Mouse (Mus musculus) left cerebral cortex, adult 2 months (tissue): Measurements from ENCODE around the gene Sass6. TPM values are rescaled to one million over a fixed set of nuclear protein-coding genes. Genes with fewer than 3 reads are reported as not detected.

ENCODE experiments used
- DNase-seq, 2 experiments: peaks; one replicate each; pipeline ENCODE4 v3.0.0; 2021 to 2022; ENCODE audit warnings: low spot score in 2 of 2, mixed read lengths in 1 of 2; ENCODE audit errors: extremely low spot score in 1 of 2
- H3K27ac ChIP-seq: fragments of 200-600 bp; 2 replicates; pipeline ENCODE4 v1.8.1; 2022
- H3K4me3 ChIP-seq: fragments of 200-600 bp; 2 replicates; pipeline ENCODE4 v1.8.1; 2022
- CTCF ChIP-seq: fragments of 200-600 bp; IDR thresholded peaks from 2 replicates; pipeline ENCODE4 v1.8.1; 2022; ENCODE audit warnings: antibody characterized with exemption, mild to moderate bottlenecking, moderate library complexity
- intact Hi-C: fragments of 180-260 bp; cut with DNase I; formaldehyde crosslinking; loops from one replicate; pipeline ENCODE4 v1.15.1; 2025
- total RNA-seq, 2 experiments: library from RNA; stranded (reverse); gene quantifications; 2 replicates each; pipeline ENCODE4 v1.2.3; 2021

The Sass6 gene
- total RNA-seq, 2 experiments from 2014 or later = 5.9 to 8.1 TPM

- TF ChIP-seq CTCF = no peak
- no peak for DNase-seq
- intact Hi-C loops = no loop called here
- Histone ChIP-seq H3K27ac (no peak overlapping the region), H3K4me3 (no peak overlapping the region)
These were observed 4.9 kb downstream of the Sass6 start for GRCm38 (mm10) chr3:116599705-116600104.

DNA sequence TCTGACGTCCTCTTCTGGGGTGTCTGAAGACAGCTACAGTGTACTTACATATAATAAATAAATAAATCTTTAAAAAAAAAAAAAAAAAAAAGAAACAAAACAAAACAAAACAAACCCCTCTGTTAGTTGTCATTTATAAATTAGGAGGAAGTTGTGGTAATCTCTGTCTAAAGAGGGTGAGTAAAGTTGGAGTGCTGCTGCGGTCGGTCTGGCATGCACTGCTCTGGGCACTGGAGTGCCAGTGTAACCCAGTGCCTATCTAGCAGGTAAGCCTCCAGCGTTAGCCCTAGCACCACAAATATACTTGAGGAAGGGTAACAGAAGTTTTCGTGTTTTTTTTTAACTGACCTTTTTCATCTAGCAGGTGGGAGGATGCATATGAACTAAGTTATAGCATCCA lies 6.2 kb downstream of the Sass6 start:
- no peak overlapping the region for H3K4me3 ChIP-seq
- no peak overlapping the region for H3K27ac ChIP-seq
- no peak for TF ChIP-seq CTCF
- intact Hi-C loops = no loop called here
- no peak for DNase-seq

GRCm38 (mm10) chr3:116601781-116602180 lies 7.0 kb downstream of the Sass6 start:
- intact Hi-C loops = no loop called here
- DNase-seq = no peak
- Histone ChIP-seq H3K27ac (no peak overlapping the region), H3K4me3 (no peak overlapping the region)
- TF ChIP-seq CTCF = no peak

GRCm38 (mm10) chr3:116604570-116604969 lies 9.8 kb downstream of the Sass6 start:
- DNase-seq = no peak
- Histone ChIP-seq H3K27ac (no peak overlapping the region), H3K4me3 (no peak overlapping the region)
- no peak for TF ChIP-seq CTCF
- intact Hi-C loops = no loop called here

DNA sequence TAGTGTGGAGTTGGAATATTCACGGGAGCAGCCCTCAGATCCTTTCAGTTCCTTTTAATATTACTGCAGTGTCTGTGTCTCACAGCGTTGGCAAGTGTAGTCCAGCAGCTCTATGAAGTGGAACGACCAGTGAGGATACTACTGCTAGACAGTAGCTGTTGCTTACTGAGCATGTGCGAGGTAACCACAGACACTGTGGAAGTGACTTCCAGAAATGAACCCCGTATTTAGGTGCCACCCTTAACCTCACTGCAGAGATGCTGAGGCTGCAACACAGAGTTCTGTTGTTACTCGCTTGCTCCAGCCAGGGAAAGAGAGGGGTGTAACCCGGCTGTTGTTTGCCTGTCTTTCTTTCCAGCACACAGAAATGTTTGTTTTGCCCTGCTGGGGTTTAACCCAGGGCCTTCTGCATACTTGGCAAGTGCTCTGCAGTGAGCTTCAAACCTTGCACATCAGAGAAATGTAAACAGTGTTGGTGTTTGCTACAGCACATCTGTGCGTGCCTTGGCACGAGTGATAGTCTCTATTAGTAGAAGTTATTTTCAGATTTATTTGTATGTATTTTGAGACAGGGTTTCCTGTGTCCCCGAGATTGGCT lies 19.6 kb downstream of the Sass6 start, which contains the start of gene Trmt13:
Gene Trmt13, minus strand, starts transcription at position 293 of the 598 bp plus-strand sequence.
- peak within 1 kb of the TSS; percentile 75 for H3K27ac ChIP-seq

DNA sequence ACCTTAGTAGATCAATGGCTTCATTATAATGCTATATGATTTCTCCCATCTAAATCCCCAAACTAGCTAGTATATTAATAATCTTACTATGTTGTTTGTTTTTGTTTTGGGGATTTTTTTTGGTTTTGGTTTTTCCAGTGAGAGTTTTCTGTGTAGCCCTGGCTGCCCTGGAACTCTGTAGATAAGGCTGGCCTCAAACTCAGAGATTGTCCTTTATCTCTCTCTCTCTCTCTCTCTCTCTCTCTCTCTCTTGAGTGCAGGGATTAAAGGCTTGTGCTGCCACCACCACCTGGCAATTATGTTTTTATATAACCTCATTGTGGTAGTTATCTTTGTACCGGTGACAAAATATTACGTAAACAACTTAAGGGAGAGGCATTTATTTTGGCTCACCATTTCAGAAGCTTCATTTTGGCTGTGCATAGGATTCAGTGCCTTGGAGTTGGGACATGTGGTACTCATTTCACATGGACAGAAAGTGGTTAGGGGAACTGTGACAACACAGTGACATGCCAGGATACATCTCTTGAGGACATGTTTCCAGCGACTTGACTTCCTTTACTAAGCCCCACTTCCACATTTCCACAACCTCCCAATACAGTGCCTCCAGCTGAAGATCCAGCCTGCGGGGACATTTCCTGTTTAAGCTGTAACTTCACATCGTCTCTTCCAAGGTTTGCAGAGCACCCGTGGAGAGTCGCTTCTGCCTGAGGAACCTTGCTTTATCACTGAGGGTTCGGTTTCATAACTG lies 20.7 kb downstream of the Sass6 start:
- Histone ChIP-seq H3K27ac (peak overlapping the region; percentile 38; the same call in 1 of the 2 replicates), H3K4me3 (no peak overlapping the region)
- no peak for TF ChIP-seq CTCF
- intact Hi-C loops = no loop called here
- no peak for DNase-seq

More for the DNA sequence above, 19.6 kb downstream of the Sass6 start, which contains the start of gene Trmt13:
- peak within 1 kb of the TSS; percentile 34 for H3K4me3 ChIP-seq
- peak in 1 of 2 experiments; percentile 14 for DNase-seq
- intact Hi-C loops = no loop called here
- TF ChIP-seq CTCF = no peak

DNA sequence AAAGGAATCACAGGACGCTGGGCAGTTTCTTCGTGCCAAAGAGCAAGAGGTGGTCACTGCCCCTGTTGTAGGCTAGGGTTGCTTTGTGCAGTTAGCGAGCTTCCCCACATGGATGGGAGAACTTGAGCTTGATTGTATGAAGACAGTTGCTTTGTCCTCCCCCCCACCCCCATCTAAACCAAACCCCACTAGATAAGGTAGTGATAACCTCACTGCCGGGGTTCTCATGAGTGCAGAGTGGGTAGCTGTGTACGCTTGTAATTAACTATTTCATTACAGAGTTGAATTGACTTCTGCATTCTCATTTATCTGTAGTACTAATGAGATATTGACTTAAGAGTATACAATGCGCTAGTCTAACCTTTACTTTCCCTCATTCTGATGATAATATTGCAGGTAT lies 24.1 kb downstream of the Sass6 start:
- H3K4me3 ChIP-seq = no peak overlapping the region
- H3K27ac ChIP-seq = peak overlapping the region; percentile 5; the same call in 1 of the 2 replicates
- DNase-seq = no peak
- TF ChIP-seq CTCF = no peak
- intact Hi-C loops = no loop called here

- intact Hi-C loops = no loop called here
- H3K4me3 ChIP-seq = no peak overlapping the region
- no peak for TF ChIP-seq CTCF
- H3K27ac ChIP-seq = no peak overlapping the region
- no peak for DNase-seq
These were observed 26.0 kb downstream of the Sass6 start for GRCm38 (mm10) chr3:116620636-116621370.

DNA sequence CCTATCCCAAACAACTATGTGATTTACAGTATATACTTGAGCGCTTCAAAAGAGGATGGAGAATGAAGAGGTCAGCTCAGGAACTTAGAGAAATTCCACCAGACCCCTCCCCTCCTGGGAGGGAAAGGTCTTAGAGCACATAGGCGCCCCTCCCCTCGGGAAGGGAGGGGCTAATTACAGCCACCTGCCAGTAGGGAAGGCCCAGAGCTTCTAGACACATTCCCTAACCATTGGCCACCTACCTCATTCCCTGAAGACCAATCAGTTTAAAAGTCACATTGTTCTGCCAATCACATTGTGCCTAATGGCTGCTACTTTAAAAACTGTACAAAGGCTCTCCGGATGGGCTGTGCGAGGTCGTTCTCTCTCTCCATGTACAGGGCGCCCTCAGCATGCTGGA lies 27.9 kb downstream of the Sass6 start:
- intact Hi-C loops = no loop called here
- TF ChIP-seq CTCF = no peak
- H3K4me3 ChIP-seq = no peak overlapping the region
- H3K27ac ChIP-seq = no peak overlapping the region
- DNase-seq = no peak

- Histone ChIP-seq H3K4me3 (no peak overlapping the region), H3K27ac (no peak overlapping the region)
- no peak for DNase-seq
- intact Hi-C loops = no loop called here
- no peak for TF ChIP-seq CTCF
These were observed 36.7 kb downstream of the Sass6 start for GRCm38 (mm10) chr3:116631459-116631858.

GRCm38 (mm10) chr3:116632971-116633370 lies 38.2 kb downstream of the Sass6 start:
- intact Hi-C loops = no loop called here

DNA sequence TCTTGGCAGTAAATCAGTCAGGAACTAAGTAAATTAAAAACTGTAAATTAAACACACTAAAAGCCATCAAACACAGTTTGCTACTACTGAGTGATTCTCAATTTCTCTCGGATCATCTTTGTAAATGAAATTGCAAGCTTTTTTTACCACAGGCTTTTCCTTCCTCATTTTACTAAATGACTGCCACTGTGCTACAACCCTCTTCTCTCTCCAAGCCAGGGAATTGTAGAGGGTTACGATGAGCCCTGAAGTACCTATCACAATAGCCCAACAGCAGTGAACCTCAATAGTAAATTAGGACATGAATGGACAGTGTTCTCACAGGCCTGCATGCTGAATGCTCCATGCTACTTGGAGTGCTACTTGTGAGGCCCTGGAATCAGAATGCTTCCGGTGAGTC lies 39.3 kb downstream of the Sass6 start:
- no peak overlapping the region for H3K27ac ChIP-seq
- no peak for TF ChIP-seq CTCF
- no peak for DNase-seq
- no peak overlapping the region for H3K4me3 ChIP-seq
- intact Hi-C loops = no loop called here

More at GRCm38 (mm10) chr3:116632971-116633370, 38.2 kb downstream of the Sass6 start:
- TF ChIP-seq CTCF = no peak
- no peak overlapping the region for H3K27ac ChIP-seq
- DNase-seq = no peak
- no peak overlapping the region for H3K4me3 ChIP-seq
